Mouse (Mus musculus): Measurements from ENCODE around the gene Epb41. TPM values are rescaled to one million over a fixed set of nuclear protein-coding genes. Genes with fewer than 3 reads are reported as not detected.

Epb41 gene
- total RNA-seq, 2 experiments from 2014 or later, result 28.3 to 31.3 TPM

DNA sequence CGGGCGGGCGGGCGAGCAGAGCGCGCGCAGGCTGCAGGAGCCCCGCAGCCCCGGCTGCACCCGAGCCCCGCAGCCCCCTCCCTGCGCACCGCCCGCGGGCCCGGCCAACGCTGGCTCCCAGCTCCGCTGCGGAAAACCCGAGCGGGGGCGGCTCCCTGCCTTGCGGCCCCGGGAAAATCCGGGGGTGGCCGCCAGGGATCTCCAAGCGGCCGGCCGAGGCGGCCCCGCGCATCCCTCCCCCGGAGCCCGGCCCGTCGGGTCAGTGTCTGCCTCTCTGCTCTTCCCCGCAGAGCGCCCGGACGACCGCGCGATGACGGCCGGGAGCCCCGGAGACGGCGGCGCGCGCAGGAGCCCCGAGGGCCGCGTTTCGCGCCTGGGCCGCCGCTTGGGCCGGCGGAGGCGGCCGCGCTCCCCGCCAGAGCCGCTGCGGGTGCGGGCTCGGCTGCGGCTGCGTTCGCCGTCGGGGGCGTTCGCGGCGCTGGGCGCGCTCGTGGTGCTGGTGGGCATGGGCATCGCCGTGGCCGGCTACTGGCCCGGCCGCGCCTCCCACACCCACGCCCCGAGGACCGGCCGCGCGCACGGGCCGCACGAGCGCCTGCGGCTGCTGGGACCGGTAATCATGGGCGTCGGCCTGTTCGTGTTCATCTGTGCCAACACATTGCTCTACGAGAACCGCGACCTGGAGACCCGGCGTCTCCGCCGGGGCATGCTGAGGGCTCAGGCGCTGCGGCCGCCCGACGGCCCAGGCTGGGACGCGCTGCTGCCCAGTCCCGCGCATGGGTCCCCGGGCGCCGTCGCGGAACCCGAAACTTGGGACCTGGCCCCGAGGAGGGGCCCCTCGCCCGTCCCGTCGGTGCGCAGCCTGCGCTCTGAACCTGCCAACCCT, 153.4 kb downstream of the Epb41 start, which contains the start of gene Tmem200b:
Gene Tmem200b, plus strand, starts transcription at position 311 of the 886 bp plus-strand sequence.
- no peak for DNase-seq (ENCODE audit: low spot score in 2 of 2)

DNA sequence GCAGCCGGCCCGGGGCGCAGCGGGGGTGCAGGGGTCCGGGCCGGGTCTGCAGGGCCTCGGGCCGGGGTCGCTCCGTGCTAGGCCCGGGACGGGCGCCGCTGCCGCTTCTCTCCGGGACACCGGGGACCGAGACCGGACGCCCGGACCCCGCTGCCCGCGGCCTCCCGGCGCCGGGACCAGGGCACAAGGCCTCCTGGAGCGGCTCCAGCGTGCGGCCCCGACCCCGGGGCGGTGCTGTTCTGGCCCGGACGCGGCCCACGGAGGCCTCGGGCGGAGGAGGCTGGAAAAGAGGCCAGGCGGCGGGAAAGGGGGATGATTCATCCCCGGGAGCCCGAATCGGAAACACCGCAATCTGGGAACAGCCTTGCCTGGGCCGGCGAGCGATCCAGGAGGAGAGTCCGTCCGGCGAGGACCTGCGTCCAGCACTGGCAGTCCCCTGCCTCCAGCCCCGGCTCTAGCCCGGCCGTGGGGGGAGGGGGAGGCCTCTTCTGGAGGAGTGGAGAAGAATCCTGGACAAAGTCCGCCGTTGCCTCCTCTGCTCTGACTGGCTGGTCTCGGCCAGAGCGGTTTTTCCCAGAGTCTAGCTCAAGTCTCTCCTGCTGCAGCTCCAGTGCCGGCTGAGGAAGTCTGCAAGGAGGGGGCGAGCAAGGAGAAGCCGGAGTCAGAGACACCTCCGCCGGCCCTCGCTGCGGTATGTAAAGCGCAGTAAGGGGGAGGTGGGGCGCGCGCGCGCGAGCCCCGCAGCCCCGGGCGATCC, 154.3 kb downstream of the Epb41 start:
- DNase-seq (ENCODE audit: low spot score in 2 of 2), result no peak

DNA sequence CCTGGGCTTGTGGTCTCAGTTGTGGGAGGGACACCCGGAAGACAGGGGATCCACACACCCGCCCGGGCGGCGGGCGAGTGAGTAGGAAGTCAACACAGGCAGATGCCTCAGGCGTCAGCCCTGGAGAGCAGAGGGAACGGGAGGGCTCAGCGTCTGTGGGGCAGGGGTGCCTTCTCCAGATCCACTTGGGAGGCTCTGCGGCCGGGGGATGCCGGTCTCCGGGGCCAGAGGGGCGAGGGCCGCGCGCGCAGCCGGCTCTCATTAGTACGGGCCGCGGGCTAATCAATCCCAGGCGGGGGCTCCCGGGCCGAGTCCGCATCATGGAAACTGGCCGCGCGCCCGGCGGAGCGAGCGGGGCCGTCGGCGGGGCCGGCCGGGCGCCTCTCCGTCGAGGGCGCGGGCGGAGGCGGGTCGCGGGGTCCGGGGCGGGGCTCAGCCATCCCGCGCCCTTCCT, 155.0 kb downstream of the Epb41 start:
- DNase-seq (ENCODE audit: low spot score in 2 of 2), result no peak

DNA sequence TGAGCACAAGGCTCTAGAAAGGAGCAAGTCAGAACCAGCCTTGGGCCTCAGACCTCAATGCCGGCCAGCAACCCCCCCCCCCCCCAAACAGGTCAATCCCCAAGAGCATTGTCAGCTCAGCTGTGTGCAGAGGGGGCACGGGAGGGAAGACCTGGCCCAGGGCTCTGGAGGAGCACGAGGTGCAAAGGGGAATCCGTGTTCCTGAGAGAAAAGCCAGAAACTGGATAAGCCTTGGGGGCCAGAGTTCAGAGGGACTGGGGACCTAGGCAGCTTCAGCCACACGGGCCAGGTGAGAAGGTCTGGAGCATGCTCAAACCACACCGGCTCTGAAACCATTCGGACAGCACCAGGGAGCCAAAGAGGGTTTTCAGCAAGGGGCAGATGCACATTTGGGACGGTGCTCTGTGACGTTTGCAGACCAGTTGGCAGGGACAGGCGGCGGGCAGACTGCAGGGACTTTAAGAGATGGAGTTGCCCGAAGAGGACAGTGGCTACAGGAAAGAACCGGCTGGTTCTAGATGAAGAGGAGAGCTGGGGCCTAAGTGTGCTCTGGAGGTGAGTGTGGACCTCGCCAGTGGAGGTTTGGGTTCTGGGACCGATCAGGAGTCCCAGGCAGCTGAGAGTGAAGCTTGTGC, 155.5 kb downstream of the Epb41 start:
- no peak for DNase-seq (ENCODE audit: low spot score in 2 of 2)

DNA sequence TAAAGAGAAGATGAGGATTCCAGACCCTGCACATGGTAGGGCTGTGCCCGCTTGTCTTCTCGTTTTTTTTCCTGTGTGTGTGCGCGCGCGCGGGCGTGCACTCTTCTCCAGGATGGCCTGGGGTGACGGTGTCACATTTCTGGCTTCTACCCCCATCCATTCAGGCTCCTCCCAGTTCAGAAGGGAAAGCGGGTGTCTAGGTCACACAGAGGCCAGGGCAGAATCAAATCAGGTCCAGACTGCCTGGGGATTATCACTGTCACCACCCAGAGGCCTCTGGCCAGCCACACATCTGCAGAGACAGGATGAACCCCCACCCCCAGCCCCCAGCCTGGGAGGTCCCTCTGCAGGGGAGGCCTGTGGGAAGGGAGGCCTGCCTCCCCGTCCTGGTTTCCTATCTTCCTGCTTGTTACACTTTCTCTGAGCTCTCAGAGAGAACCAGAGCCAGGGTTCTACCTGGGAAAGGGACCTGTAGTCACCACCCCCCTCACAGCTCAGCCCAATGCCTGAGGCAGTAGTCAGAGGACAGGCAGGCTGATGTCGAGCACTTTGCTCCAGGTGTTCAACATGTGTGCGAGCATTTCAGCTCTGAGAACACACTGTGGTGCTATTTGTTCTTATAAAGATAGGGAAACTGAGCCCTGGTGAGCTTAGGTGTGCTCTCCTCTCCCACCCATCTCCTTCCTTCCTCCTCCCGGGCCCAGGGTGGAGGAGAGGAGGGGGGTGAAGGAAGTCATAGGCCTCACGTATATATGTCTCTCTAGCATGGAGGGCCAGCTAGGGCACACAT, 156.2 kb downstream of the Epb41 start:
- DNase-seq (ENCODE audit: low spot score in 2 of 2), result no peak

DNA sequence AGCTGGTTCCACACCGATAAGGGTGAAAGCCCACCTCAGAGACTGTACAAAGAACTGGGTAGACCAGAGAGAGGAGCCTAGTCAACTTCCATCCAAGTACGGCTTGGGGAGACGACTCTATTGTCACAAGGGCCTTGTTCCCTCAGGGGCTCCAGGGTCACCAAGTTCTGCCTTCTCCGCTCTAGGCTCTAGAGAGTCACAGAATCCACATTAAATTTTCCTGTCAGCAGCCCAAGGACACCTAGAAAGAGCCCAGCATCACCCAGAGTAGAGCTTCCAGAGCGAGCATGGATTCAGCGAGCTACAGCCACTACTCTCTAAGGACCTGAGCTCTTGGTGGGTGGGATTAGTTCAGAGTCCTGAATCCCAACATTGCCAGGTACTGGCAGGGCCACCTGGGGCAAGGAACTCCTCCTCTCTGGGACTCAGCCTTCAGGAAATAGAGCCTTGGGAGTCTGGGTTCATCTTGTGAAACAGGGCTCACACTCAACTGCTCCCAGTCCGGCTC, 157.0 kb downstream of the Epb41 start:
- DNase-seq (ENCODE audit: low spot score in 2 of 2), result no peak

DNA sequence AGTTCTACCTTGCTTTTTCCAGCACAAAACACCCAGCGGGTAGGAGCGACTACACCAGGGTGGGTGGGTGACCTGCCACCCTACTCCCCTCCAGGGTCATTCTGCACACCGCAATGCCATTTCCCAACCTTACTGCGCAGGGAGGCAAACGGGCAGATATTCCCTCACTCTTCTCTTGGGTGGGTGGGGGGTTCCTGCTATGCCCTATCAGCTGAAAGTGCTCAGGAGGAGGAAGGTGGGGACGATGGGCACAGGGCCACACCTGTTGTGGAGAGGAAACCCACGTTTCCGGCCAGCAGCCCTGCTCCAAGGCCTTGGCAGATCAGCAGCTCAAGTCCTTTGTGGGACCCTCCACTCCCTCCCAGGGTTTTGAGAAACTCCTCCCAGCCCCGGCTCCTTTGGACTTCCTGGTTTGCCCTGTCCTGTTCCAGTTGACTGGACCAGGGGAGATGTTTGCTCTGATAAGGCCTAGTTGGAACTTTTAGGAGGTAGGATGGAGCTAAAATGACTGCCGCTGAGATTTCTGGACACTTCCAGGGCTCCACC, 158.0 kb downstream of the Epb41 start:
- DNase-seq (ENCODE audit: low spot score in 2 of 2), result no peak

DNA sequence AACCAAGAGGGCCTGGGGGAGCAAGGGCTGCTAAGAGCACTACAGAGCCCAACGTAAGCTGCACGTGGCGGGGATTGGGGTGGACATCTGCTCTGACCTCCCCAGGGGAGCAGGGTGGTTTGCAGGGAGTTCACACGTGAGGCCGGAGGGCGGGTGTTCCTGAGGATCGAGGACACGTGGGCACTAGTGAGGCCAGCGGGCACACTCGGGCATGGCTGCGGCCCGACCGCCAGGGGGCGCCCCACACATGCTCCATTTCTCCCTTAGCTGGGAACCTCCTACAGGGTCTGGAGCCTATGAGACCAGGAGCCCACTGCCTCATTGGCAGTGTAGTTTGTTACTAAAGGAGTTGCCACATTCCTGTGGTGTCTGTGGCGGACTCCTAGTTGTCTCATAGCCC, 158.7 kb downstream of the Epb41 start:
- DNase-seq (ENCODE audit: low spot score in 2 of 2), result peak; percentile 41 to 53

DNA sequence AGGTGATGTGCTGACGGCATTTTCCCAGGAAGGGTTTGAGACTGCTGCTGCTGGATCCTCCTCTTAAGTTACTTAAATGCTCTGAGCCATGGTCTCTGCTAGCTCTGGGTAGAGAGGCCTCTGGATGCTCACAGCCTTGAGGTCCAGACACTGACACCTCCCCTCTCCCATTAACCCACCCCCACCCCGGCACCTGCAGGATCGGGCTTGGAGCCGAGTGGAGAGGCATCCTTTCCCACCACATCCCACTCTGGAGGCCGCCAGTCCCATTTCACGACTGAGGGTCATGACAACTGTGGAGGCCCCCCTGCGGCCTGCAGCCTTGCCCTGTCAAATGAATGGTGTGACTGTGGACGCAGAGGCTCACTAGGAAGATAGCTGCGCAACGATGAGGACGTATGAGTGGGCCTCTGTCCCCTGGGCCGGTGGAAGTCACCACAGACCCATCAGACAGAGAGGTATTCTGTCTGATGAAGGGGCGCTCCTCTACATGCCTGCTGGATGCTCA, 159.2 kb downstream of the Epb41 start:
- DNase-seq (ENCODE audit: low spot score in 2 of 2), result no peak

DNA sequence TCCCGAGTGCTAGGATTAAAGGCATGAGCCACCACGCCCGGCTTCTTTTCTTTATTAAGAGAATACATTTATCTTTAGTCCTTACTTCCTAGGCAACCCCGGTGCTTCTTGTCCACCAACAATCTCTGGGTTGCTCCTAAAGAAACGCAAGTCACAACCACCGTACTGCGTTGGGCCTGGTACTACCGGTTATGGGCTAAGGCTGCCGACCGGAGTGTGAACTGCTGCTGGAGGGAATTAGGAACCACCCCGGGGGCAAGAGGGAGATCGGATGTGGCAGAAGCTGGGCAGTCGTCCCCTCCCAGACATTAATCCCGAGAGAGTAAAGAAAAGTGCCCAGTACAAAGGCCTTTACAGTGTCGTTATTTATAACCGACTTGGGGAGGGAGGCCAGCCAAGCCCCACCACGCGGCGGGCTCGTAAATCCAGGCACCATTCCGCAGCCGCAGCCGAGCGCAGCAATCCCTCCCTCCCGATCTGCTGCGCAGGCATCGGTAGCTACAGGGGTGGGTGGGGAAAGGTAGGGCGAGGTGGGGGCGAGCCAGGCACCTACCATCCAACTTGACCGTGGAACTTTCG, 160.1 kb downstream of the Epb41 start:
- no peak for DNase-seq (ENCODE audit: low spot score in 2 of 2)

DNA sequence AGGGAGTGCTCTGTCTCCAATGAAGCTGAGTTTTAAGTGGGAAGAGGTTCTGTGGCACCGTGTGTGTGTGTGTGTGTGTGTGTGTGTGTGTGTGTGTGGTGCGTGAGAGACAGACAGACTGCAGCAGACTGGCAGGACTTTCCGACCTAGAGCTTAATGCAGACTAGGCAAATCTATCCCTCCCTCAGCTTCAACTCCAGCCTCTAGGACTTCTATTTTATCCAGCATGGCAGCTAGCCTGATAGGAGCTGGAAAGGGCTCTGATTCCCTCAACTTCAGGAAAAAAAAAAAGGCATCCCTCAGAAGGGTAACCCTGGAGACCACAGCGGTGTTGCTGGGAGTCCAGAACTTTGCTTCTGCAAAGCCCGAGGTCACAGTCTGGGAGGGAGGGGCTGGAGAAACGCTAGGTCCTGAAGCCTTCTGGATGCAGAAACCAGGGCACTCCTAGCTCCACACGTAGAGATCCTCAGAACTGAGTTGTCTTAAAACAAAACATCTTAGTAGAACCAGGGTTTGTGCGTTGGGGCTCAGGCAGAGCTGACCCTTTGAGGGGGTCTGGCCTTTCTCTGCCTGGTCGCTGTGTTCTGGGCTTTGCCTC, 161.0 kb downstream of the Epb41 start:
- DNase-seq (ENCODE audit: low spot score in 2 of 2), result no peak

DNA sequence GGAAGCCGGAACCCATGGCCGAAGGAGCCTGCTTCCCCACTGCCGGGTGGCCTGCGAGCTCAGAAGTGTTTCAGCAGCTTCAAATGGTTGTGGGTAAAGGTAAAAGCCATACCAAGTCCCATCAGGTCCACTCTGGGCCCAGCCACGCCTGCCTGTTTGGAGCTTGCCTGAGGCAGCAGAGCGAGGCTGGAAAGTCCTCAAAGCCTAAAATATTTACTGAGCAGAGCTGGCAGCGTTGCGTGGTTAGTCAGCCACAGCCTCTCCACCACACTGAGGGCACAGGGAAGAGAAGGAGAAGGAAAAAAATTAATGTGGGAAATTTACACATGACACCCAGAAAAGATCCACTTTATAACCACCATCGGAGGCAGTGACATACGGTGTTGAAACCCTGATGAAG, 161.6 kb downstream of the Epb41 start:
- no peak for DNase-seq (ENCODE audit: low spot score in 2 of 2)

DNA sequence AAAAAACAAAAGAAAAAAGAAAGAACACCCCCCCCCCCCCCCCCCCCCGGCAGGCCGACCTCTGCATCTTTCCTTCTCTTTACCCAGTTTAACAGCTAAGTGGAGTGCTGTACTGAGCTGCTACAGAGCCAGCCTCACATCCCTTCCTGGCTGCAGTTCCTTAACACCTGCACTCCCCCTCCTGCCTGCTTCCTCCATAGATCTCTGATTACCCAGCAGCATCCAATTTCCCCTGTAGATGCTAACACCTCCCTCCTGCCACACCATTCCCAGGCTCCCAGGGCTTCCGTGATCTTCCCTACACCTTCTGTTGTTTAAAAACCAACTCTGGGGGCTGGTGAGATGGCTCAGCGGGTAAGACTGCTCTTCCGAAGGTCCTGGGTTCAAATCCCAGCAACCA, 163.6 kb downstream of the Epb41 start:
- DNase-seq (ENCODE audit: low spot score in 2 of 2), result no peak

DNA sequence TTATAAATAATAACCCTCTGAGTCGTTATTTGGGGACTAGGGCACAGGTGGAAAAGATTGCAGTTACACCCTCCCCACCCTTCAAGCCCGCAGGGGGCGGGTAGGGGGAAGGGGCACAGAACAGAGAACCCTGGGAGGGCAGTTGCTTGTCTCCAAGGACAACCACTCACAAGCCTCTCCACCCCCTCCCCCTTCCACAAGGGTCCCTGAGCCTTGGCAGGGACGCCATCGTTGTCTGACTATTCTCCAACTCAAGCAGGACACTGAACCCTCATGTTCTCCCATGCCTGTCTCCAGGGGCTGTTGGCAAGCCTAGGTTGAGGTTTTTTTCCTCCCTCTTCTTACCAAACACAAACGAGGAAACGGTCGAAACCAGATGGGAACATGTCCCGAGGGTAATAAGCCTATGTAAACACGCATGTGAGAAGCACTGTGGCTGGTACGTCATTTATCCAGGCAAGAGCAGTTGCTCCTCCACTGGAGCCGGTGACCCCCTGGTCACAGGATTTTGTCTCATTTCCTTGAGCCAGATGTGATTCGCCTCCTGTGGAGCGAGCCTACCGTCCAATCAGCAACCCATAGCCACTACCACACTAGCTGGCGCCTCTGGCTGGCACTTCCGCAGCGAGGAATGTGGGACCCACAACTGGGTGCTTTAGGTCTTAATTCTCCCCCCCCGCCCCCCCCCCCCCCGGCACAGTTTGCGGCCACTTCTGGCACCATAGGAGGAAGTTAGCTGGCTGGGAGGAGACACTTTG, 164.7 kb downstream of the Epb41 start:
- DNase-seq (ENCODE audit: low spot score in 2 of 2), result no peak

DNA sequence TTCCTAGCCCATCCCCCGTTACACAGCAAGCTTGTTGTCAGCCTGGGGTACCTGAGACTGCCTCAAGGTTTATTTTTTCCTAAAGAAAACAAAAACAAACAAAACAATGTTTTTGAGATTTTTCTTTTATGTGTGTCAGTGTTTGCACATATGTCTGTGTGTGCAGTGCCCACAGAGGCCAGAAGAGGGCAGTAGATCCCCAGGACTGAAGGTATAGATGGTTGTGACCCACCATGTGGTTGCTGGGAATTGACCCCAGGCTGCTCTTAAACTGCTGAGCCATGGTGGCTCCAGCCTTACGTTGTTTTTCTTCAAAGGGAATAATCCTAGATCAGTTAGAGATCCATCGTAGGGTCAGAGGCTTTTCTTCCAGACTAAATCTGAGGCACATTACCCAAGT, 167.2 kb downstream of the Epb41 start:
- no peak for DNase-seq (ENCODE audit: low spot score in 2 of 2)

DNA sequence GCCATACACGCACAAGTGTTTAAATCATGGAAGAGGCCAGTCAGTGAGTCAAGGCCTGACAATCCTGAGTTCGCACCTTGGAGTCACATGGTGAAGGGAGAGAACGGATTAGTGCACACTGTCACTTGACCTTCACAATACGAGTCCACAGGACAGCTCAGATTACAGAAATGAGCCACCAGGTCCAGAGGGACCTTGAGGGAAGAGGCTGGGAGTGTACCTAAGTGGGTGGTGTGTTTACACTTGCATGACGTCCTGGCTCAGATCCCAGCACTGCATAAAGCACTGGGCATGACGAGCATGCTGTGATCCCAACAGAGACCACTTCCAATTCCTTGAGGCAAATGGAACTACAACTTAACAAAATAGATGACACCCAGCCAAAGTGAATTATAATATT, 168.7 kb downstream of the Epb41 start:
- DNase-seq (ENCODE audit: low spot score in 2 of 2), result no peak

DNA sequence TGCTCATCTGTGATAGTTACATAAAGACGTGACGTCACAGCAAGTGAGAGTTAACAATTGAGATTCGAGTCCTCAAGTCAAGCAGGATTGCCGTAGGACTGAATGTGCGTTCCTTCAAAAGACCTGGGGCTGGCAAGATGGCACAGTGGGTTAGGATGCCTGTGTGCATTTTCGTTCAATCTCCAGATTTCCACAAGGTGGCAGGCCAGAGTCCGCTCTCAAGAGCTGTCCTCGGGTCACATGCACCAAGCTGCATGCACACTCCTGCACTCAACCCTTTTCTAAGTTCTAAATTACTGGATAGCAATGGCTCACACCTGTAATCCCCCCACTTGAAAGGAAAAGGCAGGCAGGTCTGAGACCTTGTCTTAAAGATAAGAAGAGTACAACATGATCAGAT, 170.6 kb downstream of the Epb41 start:
- peak in 1 of 2 experiments; percentile 46 for DNase-seq (ENCODE audit: low spot score in 2 of 2)

DNA sequence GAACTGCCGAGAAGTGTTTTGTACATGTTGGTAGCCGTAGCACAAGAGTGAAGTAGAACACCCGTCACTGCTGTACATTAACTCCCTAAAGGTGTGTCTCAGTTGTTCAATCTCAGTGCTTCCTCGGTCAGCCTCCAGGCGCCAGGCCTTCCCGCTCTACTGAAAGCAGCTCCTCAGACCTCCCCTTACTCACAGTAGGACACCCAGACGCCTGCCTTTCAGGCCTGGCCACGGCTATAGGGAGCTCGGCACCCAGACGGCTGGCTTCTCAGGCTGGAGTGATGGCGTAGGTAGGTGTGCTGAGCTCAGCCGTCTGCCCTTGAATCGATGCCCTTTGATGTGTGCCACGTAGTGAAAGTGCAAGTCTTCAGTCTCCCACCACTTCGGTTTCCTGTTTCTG, 174.0 kb downstream of the Epb41 start:
- DNase-seq (ENCODE audit: low spot score in 2 of 2), result no peak

DNA sequence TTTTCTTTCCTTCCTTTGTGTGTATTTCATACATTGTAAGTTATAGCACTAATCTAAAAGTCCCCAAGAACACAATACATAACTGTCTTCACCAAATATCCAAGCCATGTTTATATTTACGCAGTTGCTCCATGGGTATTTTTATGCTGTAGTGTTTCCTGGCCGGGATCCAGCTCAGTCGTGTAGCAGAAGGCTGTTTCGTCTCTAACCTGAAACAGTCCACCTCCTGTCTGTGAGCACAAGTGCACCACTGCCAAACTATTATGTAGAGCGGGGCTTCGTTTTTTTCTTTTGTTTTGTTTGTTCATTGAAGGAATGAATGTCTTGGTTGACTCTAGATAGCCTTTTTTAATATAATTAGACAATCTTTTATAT, 176.0 kb downstream of the Epb41 start:
- no peak for DNase-seq (ENCODE audit: low spot score in 2 of 2)
